Mouse (Mus musculus): ENCODE data around the gene Olfr980.
"Not testable (repeated sequence)": the region's sequence is repeated elsewhere in the genome, so short reads cannot be mapped to it uniquely, and the experiment has no call there.

The Olfr980 gene

GRCm38 (mm10) chr9:40009482-40009881 lies at the start of gene Olfr980:
Gene Olfr980, minus strand, starts transcription at chr9:40009582.
- in situ Hi-C loops (cut with MboI, MseI) = no loop called here

GRCm38 (mm10) chr9:40050138-40050537 lies 40.8 kb upstream of the Olfr980 start:
- in situ Hi-C loops (cut with MboI, MseI) = no loop called here

- in situ Hi-C loops (cut with MboI, MseI) = no loop called here
Observed at GRCm38 (mm10) chr9:40021164-40021563, 11.8 kb upstream of the Olfr980 start, which contains the start of gene Olfr981. Gene Olfr981, plus strand, starts transcription at chr9:40021464.

- in situ Hi-C loops (cut with MboI, MseI) = no loop called here
Observed at GRCm38 (mm10) chr9:40003365-40003764, 6.0 kb downstream of the Olfr980 start, which contains the start of gene Olfr979. Gene Olfr979, minus strand, starts transcription at chr9:40003465.

GRCm38 (mm10) chr9:39991813-39992212 lies 17.6 kb downstream of the Olfr980 start, which contains the start of gene Olfr978:
Gene Olfr978, plus strand, starts transcription at chr9:39992113.
- in situ Hi-C loops (cut with MboI, MseI) = no loop called here

- in situ Hi-C loops (cut with MboI, MseI) = not testable (repeated sequence)
Observed at GRCm38 (mm10) chr9:39976581-39977145, 32.7 kb downstream of the Olfr980 start.

GRCm38 (mm10) chr9:39961033-39961432 lies 48.3 kb downstream of the Olfr980 start, which contains the start of gene Olfr976:
Gene Olfr976, minus strand, starts transcription at chr9:39961133.
- in situ Hi-C loops (cut with MboI, MseI) = not testable (repeated sequence)
